Mouse (Mus musculus) adrenal gland, adult 18-20 months (tissue): ENCODE data around the gene Nccrp1. TPM values are rescaled to one million over a fixed set of nuclear protein-coding genes. Genes with fewer than 3 reads are reported as not detected.

Source experiments
- DNase-seq, 2 experiments: peaks; one replicate each; pipeline ENCODE4 v3.0.0; 2021 to 2022; ENCODE audit warnings: low spot score in 2 of 2
- long read RNA-seq, 2 experiments: library from polyadenylated mRNA; stranded (forward); transcript quantifications; one replicate each; pipeline ENCODE4 v2.0.0; 2021
- total RNA-seq, 2 experiments: library from RNA; stranded (reverse); gene quantifications; 1 replicate in 1 of 2; 2 replicates in 1 of 2; pipeline ENCODE4 v1.2.3; 2021

Nccrp1 gene
- total RNA-seq = not detected
- long read RNA-seq, experiment 1 = 0 reads
- long read RNA-seq, experiment 2 = 0 reads

DNA sequence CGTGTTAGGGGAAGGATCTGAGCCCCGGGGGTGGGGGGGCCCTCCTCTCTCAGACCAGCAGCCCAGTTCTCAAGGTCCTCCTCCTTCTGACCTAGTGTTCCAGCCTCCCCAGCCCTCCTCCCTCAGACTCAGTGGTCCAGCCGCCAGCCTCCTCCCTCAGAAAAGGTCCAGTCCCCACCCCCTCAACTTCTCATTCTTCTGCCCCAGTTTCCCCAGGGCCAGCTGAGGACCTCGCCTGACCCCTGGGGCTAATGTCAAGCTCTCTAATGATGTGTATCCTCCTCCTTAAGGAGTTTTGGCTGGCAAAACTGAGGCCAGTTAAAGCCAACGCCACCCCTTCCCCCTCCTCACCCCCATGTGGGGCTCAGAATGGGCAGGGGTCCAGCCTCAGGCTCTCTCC, at the start of gene Nccrp1:
TSS of gene Nccrp1 (minus strand) at position 101 of the 400 bp plus-strand sequence.
- no peak for DNase-seq

DNA sequence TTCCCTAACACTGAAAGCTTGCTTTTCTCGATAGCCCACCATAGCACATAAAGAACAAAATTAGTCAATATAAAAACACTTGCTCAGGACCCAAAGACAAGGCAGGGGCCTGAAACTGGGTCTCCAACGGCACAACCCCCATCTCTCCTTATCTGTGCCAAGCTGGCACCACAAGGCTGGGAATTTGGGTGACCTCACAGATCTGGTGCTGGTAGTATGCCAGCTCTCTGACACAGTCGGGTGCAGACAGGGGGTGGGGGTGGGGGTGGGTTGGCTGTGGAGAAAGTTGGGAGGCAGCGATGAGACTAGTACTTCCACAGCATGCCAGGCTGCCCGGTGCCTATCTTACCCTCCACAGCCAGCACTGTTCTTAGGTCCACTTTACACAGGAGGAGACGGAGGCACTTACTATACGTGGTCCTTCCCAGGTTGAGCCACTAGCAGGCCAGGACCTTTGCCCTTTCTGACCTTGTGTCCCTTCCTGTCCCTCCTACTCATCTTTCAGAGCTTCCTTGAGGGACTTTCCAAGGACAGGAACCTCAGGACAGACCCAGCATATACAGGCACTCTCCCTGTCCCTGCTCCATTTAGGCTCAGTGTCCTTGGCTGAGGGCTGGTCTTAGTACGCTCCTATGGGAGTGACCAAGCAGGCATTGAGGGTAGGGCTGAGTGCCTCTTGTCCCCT, 48.8 kb upstream of the Nccrp1 start:
- DNase-seq = peak in 1 of 2 experiments; percentile 56

DNA sequence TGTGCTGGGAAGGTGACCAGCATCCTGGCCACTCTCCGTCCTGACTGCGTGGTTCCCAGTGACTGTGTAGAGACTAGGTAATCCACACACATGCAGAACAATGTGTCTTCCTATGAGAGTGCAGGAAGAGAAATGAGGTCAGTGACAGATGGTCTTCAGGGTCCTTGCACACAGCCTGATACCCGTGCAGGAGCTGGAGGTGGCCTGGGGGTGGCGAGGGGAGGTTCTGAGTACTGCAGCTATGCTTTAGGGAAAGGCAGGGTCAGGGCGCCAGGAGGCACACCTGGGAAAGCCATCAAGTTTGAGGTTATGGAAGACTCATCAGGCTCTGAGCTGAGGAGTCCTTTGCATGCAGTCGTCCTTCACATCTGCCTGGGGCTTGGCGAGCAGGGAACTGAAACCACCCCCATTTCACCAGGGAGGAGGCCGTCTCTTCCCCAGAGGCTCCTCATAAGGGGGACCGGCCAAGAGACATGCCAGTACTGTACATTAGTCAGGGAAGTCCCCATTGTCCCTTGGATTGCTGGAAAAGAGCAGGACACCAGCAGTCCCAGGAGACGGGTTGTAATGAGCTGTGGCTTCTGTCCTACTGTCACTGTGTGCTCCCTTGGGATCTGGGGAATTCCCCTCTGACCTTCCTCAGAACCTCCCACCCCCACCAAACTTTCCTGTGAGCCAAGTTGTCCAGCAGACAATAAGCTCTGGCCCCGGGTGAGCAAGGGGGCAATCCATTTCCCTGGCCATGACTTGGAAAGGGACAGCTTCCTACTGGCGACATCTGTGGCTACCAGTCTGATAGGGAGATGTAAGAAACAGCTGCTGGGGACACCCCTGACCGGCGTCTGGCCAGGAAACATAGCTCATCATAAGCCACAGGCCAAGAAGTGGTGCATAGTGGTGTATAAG, 46.4 kb upstream of the Nccrp1 start:
- DNase-seq = no peak

DNA sequence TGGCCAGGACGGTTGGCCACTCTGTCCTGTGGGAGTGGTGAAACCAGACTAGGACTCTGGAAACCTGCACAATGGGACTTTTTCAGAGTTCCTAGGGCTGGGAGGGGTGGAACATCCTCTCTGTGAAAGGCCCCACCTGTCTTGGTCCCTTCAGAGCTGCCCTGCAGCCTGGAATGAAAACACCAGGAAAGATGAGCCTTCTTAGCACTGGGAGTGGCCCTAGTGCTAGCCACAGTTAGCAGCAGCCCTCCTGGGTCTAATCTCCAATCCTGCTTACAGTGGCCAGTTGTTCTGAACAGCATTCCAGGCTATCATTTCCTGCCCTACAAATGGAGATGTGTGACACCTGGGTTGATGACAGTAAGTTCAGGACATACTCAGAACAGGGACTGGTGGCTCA, 44.8 kb upstream of the Nccrp1 start:
- no peak for DNase-seq

DNA sequence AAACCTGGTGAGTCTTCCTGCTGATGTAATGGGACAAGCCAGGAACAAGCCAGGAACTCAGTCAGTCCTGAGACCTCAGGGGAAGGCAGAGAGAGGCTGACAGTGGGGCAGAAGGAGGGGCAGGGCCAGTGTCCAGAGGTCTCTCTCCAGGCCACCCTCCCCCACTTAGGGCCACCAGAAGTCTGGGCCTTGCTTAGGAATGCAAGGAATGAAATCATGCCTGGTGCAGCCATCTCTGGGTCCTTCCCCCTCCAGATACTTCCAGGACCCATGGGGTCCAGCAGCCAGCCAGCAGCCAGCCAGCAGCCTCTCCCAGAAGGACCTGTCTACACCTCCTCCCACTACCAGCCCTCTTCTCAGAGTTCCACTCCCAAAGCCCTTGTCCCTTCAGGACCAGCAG, 40.6 kb upstream of the Nccrp1 start:
- DNase-seq = no peak

DNA sequence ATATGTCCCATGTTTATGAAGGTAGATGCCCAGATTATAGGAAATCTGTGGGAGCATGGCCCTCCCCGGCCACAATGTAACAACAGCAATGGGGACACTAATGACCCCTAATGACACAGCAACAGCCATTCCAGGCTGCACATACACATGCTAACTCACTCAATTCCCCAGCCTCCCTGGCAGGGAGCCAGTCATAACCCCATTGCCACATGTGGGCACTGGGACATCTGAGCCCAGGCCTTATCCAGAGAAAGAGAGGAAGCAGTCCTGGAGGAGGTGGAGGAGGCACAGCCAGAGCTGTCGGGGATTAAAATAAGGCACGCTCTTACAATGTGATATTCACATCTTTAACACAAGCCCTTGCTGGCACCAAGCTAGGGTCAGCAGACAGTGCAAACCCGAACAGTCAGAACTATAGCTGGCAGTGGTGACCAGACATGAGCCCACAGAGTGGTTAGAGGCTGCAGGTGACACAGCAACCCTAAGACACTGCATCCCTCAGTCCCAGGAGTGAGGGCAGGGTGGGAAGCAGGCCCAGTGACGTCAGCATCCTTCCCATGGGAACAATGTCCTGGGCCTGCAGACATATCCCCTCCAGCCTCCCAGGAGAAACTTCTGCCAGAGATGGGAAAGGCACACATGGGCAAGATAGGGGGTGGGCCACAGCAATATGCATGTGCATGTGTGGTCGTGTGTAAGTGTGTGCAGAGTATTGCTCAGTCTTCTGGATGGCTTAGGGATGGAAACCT, 39.8 kb upstream of the Nccrp1 start:
- peak; percentile 58 to 59 for DNase-seq

DNA sequence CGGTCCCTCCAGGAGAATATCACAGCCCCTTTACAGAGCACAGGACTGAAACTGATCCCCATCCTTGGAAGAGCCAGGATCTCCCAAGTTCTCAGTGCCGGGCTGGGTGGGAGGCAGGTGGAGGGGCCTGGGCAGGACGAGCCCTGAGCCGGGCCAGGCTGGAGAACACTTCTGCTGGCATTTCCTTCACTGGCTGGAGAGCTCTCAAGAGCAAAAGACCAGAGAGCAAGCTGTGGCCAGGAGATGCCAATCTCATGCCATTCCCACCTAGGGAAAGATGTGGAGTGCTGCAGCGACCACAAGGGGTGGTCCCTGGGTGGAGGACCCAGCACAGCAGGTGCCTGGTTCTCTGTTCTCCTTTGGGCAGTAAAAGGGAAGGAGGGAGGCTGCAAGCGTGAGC, 37.9 kb upstream of the Nccrp1 start:
- DNase-seq = no peak

DNA sequence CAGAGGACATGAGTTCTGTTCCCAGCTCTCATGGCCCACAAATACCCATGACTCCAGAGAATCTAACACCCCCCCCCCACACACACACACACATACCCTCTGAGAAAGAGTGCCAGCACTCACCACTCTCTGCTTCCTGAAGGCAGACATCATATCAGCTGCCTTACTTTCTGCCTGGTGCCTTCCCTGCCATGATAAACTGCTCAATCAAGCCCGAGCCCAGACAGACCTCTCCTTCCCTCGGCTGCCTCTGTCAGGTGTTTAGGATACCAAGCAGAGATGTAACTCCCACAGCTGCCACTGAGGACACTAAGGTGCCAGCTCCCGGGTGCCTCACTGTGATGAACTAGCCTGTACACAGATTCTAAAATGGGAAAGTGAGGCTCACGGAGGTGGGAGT, 37.4 kb upstream of the Nccrp1 start:
- DNase-seq = no peak

DNA sequence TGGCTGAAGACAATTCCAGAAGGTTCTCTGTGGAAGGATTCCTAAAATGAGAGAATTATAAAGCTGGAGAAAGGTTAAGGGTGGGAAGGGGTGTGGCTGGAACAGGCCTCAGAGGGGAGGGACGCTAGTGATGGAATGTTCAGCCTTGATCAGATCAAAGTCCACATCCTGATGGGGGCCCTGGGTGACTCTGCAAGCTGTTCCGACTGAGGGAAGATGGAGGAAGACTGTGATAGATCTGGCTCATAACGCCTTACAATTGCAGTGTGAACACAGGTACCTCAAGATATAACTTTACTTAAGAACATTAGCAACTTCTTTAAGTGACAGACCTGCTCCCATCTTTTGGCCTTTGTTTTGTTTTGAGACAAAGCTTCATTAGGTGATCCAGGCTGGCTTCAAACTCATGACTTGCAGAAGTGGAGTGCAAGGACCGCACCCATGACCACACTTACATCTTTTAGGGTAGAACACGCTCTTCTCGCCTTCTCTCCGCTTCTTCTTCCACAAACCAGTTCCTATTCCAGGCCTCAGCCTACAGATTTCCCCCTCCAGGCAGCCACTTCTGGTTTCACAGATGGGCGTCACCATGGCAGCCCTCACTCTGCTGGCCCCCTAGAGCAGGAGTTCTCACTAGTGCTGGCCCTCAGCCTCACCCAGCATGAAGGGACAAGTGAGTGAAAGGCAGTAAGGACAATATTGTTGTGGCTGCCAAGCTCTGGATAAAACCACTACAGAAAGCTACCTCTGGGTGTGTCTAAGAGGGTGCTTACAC, 36.7 kb upstream of the Nccrp1 start:
- DNase-seq = no peak

DNA sequence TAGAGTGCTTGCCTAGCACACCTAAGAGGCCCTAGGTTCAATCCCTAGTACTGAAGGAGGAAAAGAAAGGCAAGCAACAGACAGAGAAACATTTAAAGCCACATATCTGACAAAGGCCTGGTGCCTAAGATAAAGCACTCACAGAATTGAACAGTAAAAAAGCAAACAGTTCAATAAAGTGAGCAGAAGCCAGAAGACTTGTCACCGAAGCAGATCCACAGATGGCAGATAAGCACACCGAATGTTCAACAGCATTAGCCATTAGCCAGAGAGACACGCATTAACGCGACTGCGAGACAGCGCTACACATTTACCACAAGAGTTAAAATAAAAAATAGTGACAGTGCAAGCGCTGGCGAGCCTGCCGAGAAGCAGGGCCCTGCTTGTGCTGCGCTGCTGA, 35.8 kb upstream of the Nccrp1 start:
- no peak for DNase-seq

DNA sequence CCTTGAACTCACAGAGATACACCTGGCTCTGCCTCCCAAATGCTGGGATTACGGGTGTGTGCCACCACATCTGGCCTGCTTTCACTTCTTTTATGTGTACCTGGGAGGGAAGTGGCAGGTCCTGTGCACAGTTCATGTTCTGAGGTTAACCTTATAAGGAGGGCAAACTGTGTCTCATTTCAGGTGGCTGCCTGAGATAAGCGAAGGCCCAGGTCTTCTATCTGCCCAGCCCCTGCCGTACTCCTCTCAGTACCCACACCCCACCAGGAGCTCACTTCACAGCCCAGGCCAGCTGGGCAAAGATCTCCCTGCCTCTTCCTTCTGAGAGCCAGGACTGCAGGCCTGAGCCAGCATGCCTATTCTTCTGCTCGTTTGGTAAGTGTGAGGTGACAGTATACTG, 34.7 kb upstream of the Nccrp1 start:
- DNase-seq = no peak

DNA sequence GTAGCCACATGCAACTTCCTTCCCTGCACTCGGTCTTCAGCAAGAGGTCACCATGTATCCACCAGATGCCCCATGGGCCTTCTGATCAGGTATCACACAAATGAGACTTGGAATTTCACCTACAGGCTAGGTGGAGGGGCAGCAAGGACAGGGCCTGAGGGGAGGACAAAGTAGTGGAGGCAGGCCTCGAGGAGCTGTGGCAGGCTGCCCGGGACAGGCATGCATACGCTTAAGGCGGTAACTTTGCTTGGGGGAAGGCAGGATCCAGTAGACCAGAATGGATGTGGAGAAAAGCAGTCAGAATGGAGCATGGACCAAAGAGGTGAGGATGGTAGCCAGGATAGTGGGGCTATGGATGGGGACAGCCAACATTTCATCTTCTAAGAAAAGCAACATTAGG, 32.8 kb upstream of the Nccrp1 start:
- DNase-seq = no peak

DNA sequence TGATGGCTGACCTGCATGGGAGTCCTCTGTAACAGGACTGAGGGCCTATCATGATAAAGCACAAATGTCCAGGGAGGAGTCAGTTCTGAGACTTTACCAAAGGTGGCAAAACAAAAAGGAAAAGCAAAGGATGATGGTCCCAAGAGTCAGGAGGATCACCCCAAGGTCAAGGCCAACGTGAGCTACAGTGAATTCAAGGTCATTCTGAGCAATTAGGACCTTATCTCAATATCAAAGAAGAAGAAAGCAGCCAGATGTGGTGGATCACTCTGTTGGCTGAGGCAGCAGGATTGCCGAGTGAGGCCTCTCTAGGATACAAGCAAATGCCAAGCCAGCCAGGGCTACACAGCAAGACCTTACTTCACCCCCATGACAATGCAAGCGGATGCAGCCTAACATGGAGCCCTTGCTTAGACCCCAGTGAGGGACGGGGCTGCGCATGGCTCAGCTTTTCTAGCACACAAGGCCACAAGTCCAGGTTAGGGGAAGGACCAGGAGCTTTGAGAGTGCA, 31.5 kb upstream of the Nccrp1 start:
- no peak for DNase-seq

DNA sequence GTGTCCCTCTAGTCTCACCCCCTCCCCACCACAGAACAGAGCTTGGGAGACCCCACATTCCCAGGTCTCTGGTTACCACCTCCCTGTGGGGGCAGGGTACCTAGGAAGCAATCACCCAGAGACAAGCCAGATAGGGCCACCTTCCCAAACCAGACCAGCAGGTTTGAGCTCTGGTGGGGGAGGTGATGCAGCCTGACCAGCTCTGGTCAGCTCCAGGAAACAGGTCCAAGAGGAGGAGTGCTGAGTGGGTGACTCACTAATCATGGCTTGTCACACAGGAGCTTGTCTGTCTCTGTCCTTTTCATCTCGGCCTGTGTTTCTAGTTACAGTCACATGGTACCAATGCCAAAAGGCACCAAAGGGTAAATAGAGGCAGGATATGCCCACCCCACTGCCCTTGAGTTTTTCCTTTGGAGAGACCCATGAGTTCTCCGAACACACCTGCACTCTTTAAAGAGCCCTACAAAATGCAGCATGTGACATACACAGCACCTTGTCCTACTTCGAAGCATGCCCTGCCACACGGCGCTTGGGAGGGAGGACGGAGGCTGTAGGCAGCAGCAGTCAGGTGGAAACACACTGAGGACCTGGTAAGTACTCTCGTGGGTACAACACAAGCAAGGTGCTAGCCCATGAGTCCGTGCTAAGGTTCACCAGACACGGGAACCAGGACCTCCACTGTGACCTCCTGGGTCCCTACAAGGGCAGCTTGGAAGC, 30.9 kb upstream of the Nccrp1 start:
- DNase-seq = no peak

DNA sequence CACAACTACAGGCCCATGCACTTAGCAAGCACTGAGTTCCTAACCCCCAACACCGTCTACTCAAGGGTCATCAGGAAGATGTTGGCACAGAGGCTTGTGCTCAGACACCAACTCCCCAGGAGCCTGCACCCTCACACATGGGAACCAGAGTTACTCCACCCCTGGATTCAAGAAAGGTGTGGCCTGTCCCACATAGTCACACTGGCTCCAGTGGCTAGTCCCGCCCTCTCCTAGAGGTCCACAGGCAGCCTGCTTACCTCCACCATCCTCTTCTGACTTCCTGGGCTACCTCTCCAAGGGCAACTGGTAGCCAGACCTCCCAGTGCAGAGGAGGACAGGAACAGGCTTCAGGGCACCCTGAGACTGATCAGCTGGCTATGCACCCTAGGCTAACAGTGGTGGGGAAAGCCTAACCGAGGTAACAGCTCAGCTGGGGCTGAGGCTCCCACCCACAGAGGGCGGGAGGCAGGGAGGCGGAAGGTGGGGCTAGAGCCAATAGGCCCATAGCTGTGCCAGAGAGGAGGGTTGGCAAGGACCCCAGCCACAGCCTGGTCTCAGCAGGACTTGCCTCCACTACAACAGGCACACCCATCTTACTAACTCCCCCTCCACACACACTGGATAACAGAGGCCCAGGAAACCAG, 29.3 kb upstream of the Nccrp1 start:
- no peak for DNase-seq

DNA sequence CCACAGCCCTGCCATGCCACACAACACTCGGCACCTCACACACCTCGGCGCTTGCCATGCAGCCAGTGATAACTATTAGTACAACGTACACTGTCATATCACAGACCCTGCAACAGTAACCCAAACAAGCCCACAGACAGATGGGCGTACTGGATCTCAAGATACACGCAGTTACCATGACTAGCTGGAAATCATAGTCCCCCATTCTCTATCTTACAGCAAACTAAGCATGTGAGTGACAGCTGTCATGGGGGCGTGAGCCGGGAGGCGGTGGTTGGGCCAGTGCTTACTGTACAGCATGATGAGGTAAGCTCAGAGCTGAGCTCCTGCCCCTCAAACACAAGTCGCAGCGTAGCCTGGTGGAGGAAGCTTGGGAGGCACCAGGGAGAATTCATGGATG, 28.5 kb upstream of the Nccrp1 start:
- DNase-seq = no peak

DNA sequence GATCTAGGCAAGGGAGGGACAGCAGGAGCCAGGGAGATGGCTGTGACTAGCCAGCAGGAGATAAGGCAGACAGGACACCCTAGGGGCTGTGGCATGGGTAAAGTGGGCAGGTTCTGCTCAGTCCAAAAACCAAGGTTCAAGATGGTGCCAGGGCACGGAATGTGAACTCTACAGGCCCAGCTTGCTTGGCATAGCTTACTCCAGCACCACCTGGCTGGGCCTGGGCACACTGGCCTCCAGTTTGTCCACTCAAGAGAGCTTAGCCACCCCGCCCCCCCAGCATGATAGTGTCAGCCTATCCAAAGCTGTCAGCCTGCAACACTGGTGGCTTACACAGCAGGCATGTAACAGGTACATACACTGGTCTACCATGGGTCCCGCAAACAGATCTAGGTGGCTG, 26.2 kb upstream of the Nccrp1 start:
- no peak for DNase-seq

DNA sequence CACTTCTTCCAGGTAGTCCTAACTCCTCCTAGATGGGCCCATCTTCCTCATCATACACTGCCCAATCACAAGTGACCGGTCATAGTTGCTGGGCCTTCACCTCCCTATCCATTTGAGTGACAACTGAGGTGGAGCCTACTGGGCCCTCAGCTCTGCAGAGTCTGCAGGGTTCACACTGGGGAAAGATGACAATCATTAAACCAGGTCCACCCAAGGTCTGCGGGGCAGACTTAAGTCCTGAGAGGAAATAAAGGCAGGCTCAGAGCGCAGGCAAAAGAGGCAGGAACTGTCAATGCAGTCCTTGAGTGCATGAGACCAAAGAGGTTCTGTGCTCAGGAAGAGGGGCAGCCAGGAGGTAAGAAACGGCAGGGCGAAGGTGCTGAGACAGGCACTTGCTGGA, 25.6 kb upstream of the Nccrp1 start:
- DNase-seq = no peak

DNA sequence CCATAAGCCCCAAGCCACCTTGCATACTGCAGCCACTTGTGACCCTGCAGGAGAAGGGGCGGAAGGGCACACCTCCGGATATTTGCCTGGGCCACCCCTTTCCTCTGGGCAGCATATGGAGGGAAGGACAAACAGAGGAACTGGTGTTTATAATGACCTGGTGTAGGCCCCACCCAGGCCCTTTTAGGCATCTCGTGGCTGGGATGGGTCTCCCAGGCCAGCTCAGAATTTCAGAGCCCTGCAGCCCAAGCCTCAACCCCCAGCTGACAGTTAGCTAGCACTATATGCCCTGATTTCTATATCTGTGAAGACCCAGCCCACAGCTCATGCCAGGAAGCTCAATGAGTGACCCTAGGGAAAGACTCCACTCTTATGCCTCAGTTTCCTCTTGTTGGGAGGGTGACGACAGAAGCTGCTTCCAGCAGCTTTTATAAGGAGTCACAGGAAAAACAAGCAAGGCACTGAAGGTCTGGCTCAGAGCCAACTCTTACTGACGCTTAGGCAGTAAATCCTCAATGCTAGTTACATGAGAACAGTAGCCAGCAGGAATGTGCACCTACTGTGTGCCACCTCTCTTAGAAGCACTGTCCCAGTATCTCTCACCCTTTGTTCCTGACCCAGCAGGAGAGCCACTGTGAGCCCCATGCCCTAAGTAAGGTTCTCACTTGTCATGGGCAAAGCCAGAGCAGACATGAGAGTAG, 24.1 kb upstream of the Nccrp1 start:
- DNase-seq = peak in 1 of 2 experiments; percentile 39
